ENCODE assay signal across 21 mouse cellular contexts in the genomic region with DNA sequence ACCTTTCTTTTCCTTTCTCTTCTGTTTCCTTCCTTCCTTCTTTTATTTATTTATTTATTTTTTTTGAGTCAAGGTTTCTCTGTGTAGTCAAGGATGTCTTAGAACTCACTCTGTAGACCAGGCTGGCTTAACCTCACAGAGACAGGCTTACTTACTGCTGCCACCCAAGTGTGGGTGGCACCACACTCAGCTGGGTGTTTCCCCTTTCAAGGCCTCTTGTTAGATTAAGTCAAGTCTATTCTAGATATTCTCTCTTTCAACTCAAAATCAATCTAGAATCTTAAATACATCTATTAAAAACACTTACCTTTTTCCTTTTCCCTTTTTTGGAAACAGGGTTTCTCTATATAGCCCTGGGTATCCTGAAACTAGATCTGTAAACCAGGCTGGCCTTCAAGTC. TPM values are rescaled to one million over a fixed set of nuclear protein-coding genes. Genes with fewer than 3 reads are reported as not detected.
DNase-seq lines count a peak whose midpoint lies in the region; ATAC-seq and TF ChIP-seq lines count a peak whose summit lies in the region.
"Had no signal": no experiment of that assay in that cellular context is flagged by ENCODE, and none has a peak within 500 bp of the region (broad histone marks: within the 10 kb centered on the region; RNA-seq: fewer than 3 reads in every experiment).

No protein-coding gene starts in this region.

- TF ChIP-seq EP300 in liver, postnatal 0 days (IDR thresholded peaks at IDR 0.05; ENCODE audit: low read depth), result no peak

- H3K9ac ChIP-seq in midbrain, postnatal 0 days (replicated peaks; ENCODE audit: low read length, poor library complexity, severe bottlenecking), result no peak overlapping the region
- no peak overlapping the region for H3K9ac ChIP-seq in liver, postnatal 0 days (replicated peaks)
- H3K9ac ChIP-seq: forebrain, embryonic 12.5 days; limb, embryonic 15.5 days; midbrain, embryonic 15.5 days had no signal

- H3K9me3 ChIP-seq in midbrain, embryonic 10.5 days (replicated peaks), result peaks cover 14% of the 10 kb centered on the region
- no peaks in the 10 kb centered on the region for H3K9me3 ChIP-seq in midbrain, postnatal 0 days (ENCODE audit: low read length)
- H3K9me3 ChIP-seq in liver, postnatal 0 days (ENCODE audit: low read length), result peaks cover 9% of the 10 kb centered on the region
- H3K9me3 ChIP-seq: limb, embryonic 15.5 days had no signal

- DNase-seq in midbrain, embryonic 10.5 days (ENCODE audit: low spot score), result peak; percentile 4
- no peak for DNase-seq in midbrain, postnatal 0 days (ENCODE audit: low spot score)
- no peak for DNase-seq in liver, postnatal 0 days
- DNase-seq in heart, postnatal 4 days, result no peak
- DNase-seq in lung, postnatal 4 days, result no peak
- DNase-seq: adrenal gland, postnatal 25 days; B cell, adult 2 months; cerebellum, adult 18-20 months; heart, adult 18-20 months; kidney, adult 11 months; layer of hippocampus, postnatal 36 days; lung, postnatal 10 days; thymus, adult 18-20 months had no signal

- no peak overlapping the region for H3K4me2 ChIP-seq in midbrain, postnatal 0 days (ENCODE audit: low read depth, low read length, poor library complexity, severe bottlenecking)
- no peak overlapping the region for H3K4me2 ChIP-seq in liver, postnatal 0 days (ENCODE audit: low read depth, low read length)
- H3K4me2 ChIP-seq: forebrain, embryonic 12.5 days; limb, embryonic 15.5 days; midbrain, embryonic 15.5 days had no signal

- H3K27me3 ChIP-seq in midbrain, embryonic 10.5 days (ENCODE audit: low read depth, poor library complexity, severe bottlenecking), result no peaks in the 10 kb centered on the region
- H3K27me3 ChIP-seq in midbrain, postnatal 0 days (ENCODE audit: insufficient read depth, low read length), result no peaks in the 10 kb centered on the region
- H3K27me3 ChIP-seq in liver, postnatal 0 days (ENCODE audit: insufficient read depth, low read length), result no peaks in the 10 kb centered on the region
- H3K27me3 ChIP-seq: limb, embryonic 15.5 days; midbrain, embryonic 15.5 days; Patski had no signal

- no peak for ATAC-seq in midbrain, postnatal 0 days (ENCODE audit: low FRiP score)
- ATAC-seq in CD4-positive, CD25-positive, alpha-beta regulatory T cell, adult 4 months, result peak; percentile 34
- peak; percentile 59 for ATAC-seq in erythroid progenitor cell, adult 5-6 weeks (replicated peaks; ENCODE audit: low FRiP score, poor library complexity, severe bottlenecking)
- ATAC-seq in liver, postnatal 0 days, result no peak
- ATAC-seq: hindbrain, postnatal 0 days; midbrain, embryonic 15.5 days; Patski had no signal

- peaks cover 2% of the 10 kb centered on the region; the same call in 1 of the 2 replicates for H3K4me1 ChIP-seq in midbrain, embryonic 10.5 days
- H3K4me1 ChIP-seq in midbrain, postnatal 0 days (ENCODE audit: insufficient read depth, low read length), result 0 out of 2 replicates have a peak, but pooled peaks cover 3% of the 10 kb centered on the region
- peaks cover 11% of the 10 kb centered on the region for H3K4me1 ChIP-seq in liver, postnatal 0 days (ENCODE audit: insufficient read depth)

- no peak overlapping the region for H3K4me3 ChIP-seq in midbrain, embryonic 10.5 days
- H3K4me3 ChIP-seq in midbrain, postnatal 0 days (ENCODE audit: low read depth, low read length), result no peak overlapping the region
- no peak overlapping the region for H3K4me3 ChIP-seq in liver, postnatal 0 days (ENCODE audit: low read depth, low read length)
- H3K4me3 ChIP-seq: forebrain, embryonic 12.5 days; layer of hippocampus, adult 2 months; limb, embryonic 15.5 days; midbrain, embryonic 15.5 days had no signal

- no peak overlapping the region for H3K27ac ChIP-seq in midbrain, embryonic 10.5 days (replicated peaks)
- H3K27ac ChIP-seq in midbrain, postnatal 0 days (ENCODE audit: low read depth, low read length), result no peak overlapping the region
- peak overlapping the region; percentile 3; the same call in 1 of the 2 replicates for H3K27ac ChIP-seq in liver, postnatal 0 days (ENCODE audit: low read depth)
- H3K27ac ChIP-seq: forebrain, embryonic 12.5 days; hindbrain, postnatal 0 days; limb, embryonic 15.5 days had no signal

- TF ChIP-seq CTCF in midbrain, postnatal 0 days (IDR thresholded peaks at IDR 0.05), result no peak
- no peak for TF ChIP-seq CTCF in liver, postnatal 0 days (IDR thresholded peaks at IDR 0.05; ENCODE audit: low read depth)

- H3K36me3 ChIP-seq in midbrain, embryonic 10.5 days, result peaks cover 12% of the 10 kb centered on the region
- H3K36me3 ChIP-seq in midbrain, postnatal 0 days (ENCODE audit: insufficient read depth, low read length), result no peaks in the 10 kb centered on the region
- H3K36me3 ChIP-seq in liver, postnatal 0 days (replicated peaks; ENCODE audit: insufficient read depth, low read length), result no peaks in the 10 kb centered on the region
- H3K36me3 ChIP-seq: forebrain, embryonic 12.5 days; limb, embryonic 15.5 days; midbrain, embryonic 15.5 days had no signal

RNA-seq across cellular contexts. Expression of gene Atf7ip, which starts 11.3 kb away (rescaled TPM):
- polyA plus RNA-seq in midbrain, embryonic 10.5 days (2016; fragmentation: Nextera tagmentation; extraction: Ambion mirVana), result 37.4 and 45.7 TPM in 2 replicates
- 43.1 and 55.2 TPM in 2 replicates for total RNA-seq in midbrain, postnatal 0 days (2014; rRNA removed)
- polyA plus RNA-seq in midbrain, postnatal 0 days (2015; fragmentation: Nextera tagmentation; extraction: Ambion mirVana), result 18.9 and 28.7 TPM in 2 replicates
- polyA plus RNA-seq in CD4-positive, CD25-positive, alpha-beta regulatory T cell, adult 4 months (2017; shearing (Covaris generic)), result 100 to 1,000 TPM in 1 of 2 experiments, 10 to 100 TPM in 1; 96.5 to 115 TPM
- total RNA-seq in erythroid progenitor cell, adult 5-6 weeks (2015; ENCODE audit: low replicate concordance), result 260 and 305 TPM in 2 replicates
- total RNA-seq in erythroid progenitor cell, adult 5-6 weeks (2017; ENCODE audit: low replicate concordance), result 311 and 332 TPM in 2 replicates
- 5.6 and 6.6 TPM in 2 replicates for polyA plus RNA-seq in liver, postnatal 0 days (2015; fragmentation: Nextera tagmentation; extraction: Ambion mirVana)
- total RNA-seq in heart, postnatal 4 days (2021), result 100 to 1,000 TPM; 107 to 108 TPM

Comparison
In these comparisons a context has a peak if more than half of its experiments do, and no peak if none do; other contexts are left out.
1. ATAC-seq: peak in CD4-positive, CD25-positive, alpha-beta regulatory T cell, adult 4 months (single experiment) and erythroid progenitor cell, adult 5-6 weeks (single experiment); none in midbrain, postnatal 0 days (single experiment) and liver, postnatal 0 days (single experiment).